19 mouse cellular contexts compared by ENCODE assay signal in genomic region chr4:55453902-55454301, GRCm38 (mm10).
A peak's percentile ranks its signal among the peaks of the same experiment; 100 is the strongest.
DNase-seq lines count a peak whose midpoint lies in the region; ATAC-seq and TF ChIP-seq lines count a peak whose summit lies in the region.
"Had no signal": no experiment of that assay in that cellular context is flagged by ENCODE, and none has a peak within 500 bp of the region (broad histone marks: within the 10 kb centered on the region; RNA-seq: fewer than 3 reads in every experiment).

No protein-coding gene starts in this region.

- no peak for ATAC-seq in heart, embryonic 14.5 days (ENCODE audit: insufficient number of reproducible peaks, insufficient read depth, low FRiP score, low read depth)
- ATAC-seq in intestine, embryonic 15.5 days: 0 out of 2 replicates have a peak, but pooled peaks have one; percentile 15
- no peak for ATAC-seq in intestine, postnatal 0 days
- ATAC-seq: liver, postnatal 0 days; midbrain, embryonic 15.5 days; Patski had no signal

- no peaks in the 10 kb centered on the region for H3K27me3 ChIP-seq in heart, embryonic 14.5 days (ENCODE audit: control insufficient read depth, insufficient read depth, low read length)
- no peaks in the 10 kb centered on the region for H3K27me3 ChIP-seq in intestine, embryonic 15.5 days (replicated peaks)
- H3K27me3 ChIP-seq in intestine, postnatal 0 days (replicated peaks; ENCODE audit: control insufficient read depth, insufficient read depth, low read length): no peaks in the 10 kb centered on the region
- H3K27me3 ChIP-seq: hindbrain, embryonic 13.5 days; midbrain, embryonic 15.5 days; Patski had no signal

- peak overlapping the region; percentile 58 to 61; a peak in 3 of 4 replicates for H3K27ac ChIP-seq in heart, embryonic 14.5 days (replicated peaks in 1 of 2; ENCODE audit: control insufficient read depth in 1 of 2, insufficient read depth in 1 of 2, low read depth in 2 of 2, low read length in 2 of 2)
- no peak overlapping the region for H3K27ac ChIP-seq in intestine, embryonic 15.5 days
- no peak overlapping the region for H3K27ac ChIP-seq in intestine, postnatal 0 days (ENCODE audit: low read depth, low read length)
- H3K27ac ChIP-seq: hindbrain, embryonic 13.5 days; midbrain, embryonic 15.5 days had no signal

- WGBS in heart, embryonic 14.5 days: 27% methylated on average over 5 of the region's 5 CpGs
- 67% methylated on average over 5 of the region's 5 CpGs for WGBS in intestine, embryonic 15.5 days
- 67% methylated on average over 5 of the region's 5 CpGs for WGBS in intestine, postnatal 0 days

- peaks cover 0 to 12% of the 10 kb centered on the region in 2 experiments; a peak in 2 of 4 replicates for H3K4me1 ChIP-seq in heart, embryonic 14.5 days (ENCODE audit: control insufficient read depth in 2 of 2, insufficient read depth in 2 of 2, low read length in 2 of 2)
- H3K4me1 ChIP-seq in intestine, embryonic 15.5 days (replicated peaks): no peaks in the 10 kb centered on the region
- H3K4me1 ChIP-seq in intestine, postnatal 0 days (replicated peaks; ENCODE audit: control insufficient read depth, insufficient read depth, low read length): no peaks in the 10 kb centered on the region
- H3K4me1 ChIP-seq: hindbrain, embryonic 13.5 days; midbrain, embryonic 15.5 days had no signal

- no peak overlapping the region for H3K4me3 ChIP-seq in heart, embryonic 14.5 days (ENCODE audit: control insufficient read depth in 1 of 2, insufficient read depth in 1 of 2, low read depth in 1 of 2, low read length in 2 of 2)
- H3K4me3 ChIP-seq in intestine, embryonic 15.5 days (replicated peaks): no peak overlapping the region
- no peak overlapping the region for H3K4me3 ChIP-seq in intestine, postnatal 0 days (ENCODE audit: low read depth, low read length)
- H3K4me3 ChIP-seq: hindbrain, embryonic 13.5 days; midbrain, embryonic 15.5 days; myocyte had no signal

- peak; percentile 31 to 33 for DNase-seq in cerebellum, postnatal 10 days
- no peak for DNase-seq in cerebellum, postnatal 4 days (ENCODE audit: low spot score in 2 of 2)
- DNase-seq in heart, adult 9 months (ENCODE audit: low spot score in 2 of 2): no peak
- DNase-seq in thymus, postnatal 10 days (ENCODE audit: low spot score in 2 of 2): no peak
- DNase-seq in right cerebral cortex, postnatal 36 days (ENCODE audit: low spot score in 2 of 2): no peak
- DNase-seq: adrenal gland, adult 8-10 months; cerebellum, adult 9-11 months; embryo, embryonic 11 days; kidney, postnatal 36 days; liver, postnatal 0 days; lung, postnatal 14 days; right cerebral cortex, postnatal 14 days had no signal

- H3K9me3 ChIP-seq in heart, embryonic 14.5 days (ENCODE audit: control insufficient read depth, low read length): no peaks in the 10 kb centered on the region
- no peaks in the 10 kb centered on the region for H3K9me3 ChIP-seq in intestine, embryonic 15.5 days
- no peaks in the 10 kb centered on the region for H3K9me3 ChIP-seq in intestine, postnatal 0 days (ENCODE audit: control insufficient read depth)
- H3K9me3 ChIP-seq: hindbrain, embryonic 13.5 days; midbrain, embryonic 15.5 days had no signal

- no peaks in the 10 kb centered on the region for H3K36me3 ChIP-seq in heart, embryonic 14.5 days (ENCODE audit: control insufficient read depth, insufficient read depth, low read length)
- no peaks in the 10 kb centered on the region for H3K36me3 ChIP-seq in intestine, embryonic 15.5 days
- H3K36me3 ChIP-seq in intestine, postnatal 0 days (ENCODE audit: control insufficient read depth, insufficient read depth): no peaks in the 10 kb centered on the region
- H3K36me3 ChIP-seq: hindbrain, embryonic 13.5 days; midbrain, embryonic 15.5 days had no signal

- TF ChIP-seq CTCF in intestine, postnatal 0 days (IDR thresholded peaks at IDR 0.05; ENCODE audit: low read depth): no peak

- H3K4me2 ChIP-seq in heart, embryonic 14.5 days (ENCODE audit: low read length): no peak overlapping the region
- H3K4me2 ChIP-seq in intestine, embryonic 15.5 days (replicated peaks): no peak overlapping the region
- H3K4me2 ChIP-seq in intestine, postnatal 0 days (replicated peaks; ENCODE audit: low read depth): no peak overlapping the region
- H3K4me2 ChIP-seq: hindbrain, embryonic 13.5 days; midbrain, embryonic 15.5 days had no signal

- H3K9ac ChIP-seq in heart, embryonic 14.5 days (ENCODE audit: low read length): no peak overlapping the region
- no peak overlapping the region for H3K9ac ChIP-seq in intestine, embryonic 15.5 days
- H3K9ac ChIP-seq in intestine, postnatal 0 days (ENCODE audit: low read depth, low read length): no peak overlapping the region
- H3K9ac ChIP-seq: hindbrain, embryonic 13.5 days; liver, postnatal 0 days; midbrain, embryonic 15.5 days had no signal

Comparison
In these comparisons a context has a peak if more than half of its experiments do, and no peak if none do; other contexts are left out.
1. DNase-seq: peak in cerebellum, postnatal 10 days (2 of 2); none in cerebellum, postnatal 4 days (0 of 2), heart, adult 9 months (0 of 2), thymus, postnatal 10 days (0 of 2) and right cerebral cortex, postnatal 36 days (0 of 2).
2. H3K27ac ChIP-seq: peak in heart, embryonic 14.5 days (2 of 2); none in intestine, embryonic 15.5 days (single experiment) and intestine, postnatal 0 days (single experiment).